Mouse (Mus musculus) ES-E14 (cell line): ENCODE data around the gene Tmem108. TPM values are rescaled to one million over a fixed set of nuclear protein-coding genes. Genes with fewer than 3 reads are reported as not detected.

Experiments used
- DNase-seq: peaks from one replicate; pipeline ENCODE4 v3.0.0-alpha.2; 2013; ENCODE audit warnings: low read depth, low spot score
- H3K27ac ChIP-seq: 2 replicates; pipeline ENCODE4 v1.5.1; 2012; ENCODE audit warnings: low read depth, mild to moderate bottlenecking, low read length, moderate library complexity, mixed read lengths; ENCODE audit not compliant: poor library complexity, insufficient read depth, severe bottlenecking
- H3K36me3 ChIP-seq: 2 replicates; pipeline ENCODE4 v1.6.1; 2012; ENCODE audit warnings: mild to moderate bottlenecking, low read length, moderate library complexity, mixed read lengths; ENCODE audit not compliant: control insufficient read depth, poor library complexity, insufficient read depth, severe bottlenecking
- H3K4me1 ChIP-seq, 2 experiments: fragments of 150-350 bp in 1 of 2; sonication (generic) in 1 of 2; 2 replicates each; pipeline ENCODE4 v1.6.1; 2012; ENCODE audit warnings: low read length in 2 of 2, mild to moderate bottlenecking in 1 of 2, mixed read lengths in 1 of 2; ENCODE audit not compliant: control insufficient read depth in 2 of 2, insufficient read depth in 2 of 2, poor library complexity in 1 of 2
- H3K4me3 ChIP-seq, 2 experiments: fragments of 150-350 bp in 1 of 2; sonication (generic) in 1 of 2; 2 replicates each; pipeline ENCODE4 v1.5.1; 2012; ENCODE audit warnings: low read length in 2 of 2, low read depth in 1 of 2, mild to moderate bottlenecking in 1 of 2, mixed read lengths in 1 of 2; ENCODE audit not compliant: insufficient read depth in 1 of 2, poor library complexity in 1 of 2, severe bottlenecking in 1 of 2
- H3K9ac ChIP-seq: 2 replicates; pipeline ENCODE4 v1.6.1; 2012; ENCODE audit warnings: low read depth, mild to moderate bottlenecking, low read length, mixed read lengths; ENCODE audit not compliant: poor library complexity, insufficient read depth, severe bottlenecking
- H3K9me3 ChIP-seq: fragments of 150-350 bp; sonication (generic); 2 replicates; pipeline ENCODE4 v1.6.1; 2012; ENCODE audit warnings: low read depth, mild to moderate bottlenecking, low read length; ENCODE audit not compliant: control insufficient read depth, insufficient read depth
- CHD2 ChIP-seq: IDR thresholded peaks from 2 replicates; pipeline ENCODE4 v1.6.1; 2014; ENCODE audit warnings: mild to moderate bottlenecking, low read depth, low read length, inconsistent platforms
- HCFC1 ChIP-seq: IDR thresholded peaks from 2 replicates; pipeline ENCODE4 v1.6.1; 2012; ENCODE audit warnings: low read length, inconsistent platforms, borderline replicate concordance; ENCODE audit not compliant: insufficient read depth
- MAFK ChIP-seq: IDR thresholded peaks from 2 replicates; pipeline ENCODE4 v1.6.1; 2014; ENCODE audit warnings: mild to moderate bottlenecking, low read depth, low read length, inconsistent platforms; ENCODE audit not compliant: insufficient read depth
- ZC3H11A ChIP-seq: IDR thresholded peaks from 2 replicates; pipeline ENCODE4 v1.6.1; 2012; ENCODE audit warnings: low read depth, mild to moderate bottlenecking, inconsistent platforms, low read length, borderline replicate concordance
- ZNF384 ChIP-seq: IDR thresholded peaks from 2 replicates; pipeline ENCODE4 v1.6.1; 2012; ENCODE audit warnings: low read depth, low read length, inconsistent platforms
- in situ Hi-C, 2 experiments: fragments of 600-800 bp; cut with MboI; formaldehyde crosslinking; loops; one replicate each; pipeline ENCODE4 v1.15.1; 2025; ENCODE audit warnings: low sequenced_read_pairs in 2 of 2, inconsistent platforms in 1 of 2; ENCODE audit not compliant: unreplicated experiment in 2 of 2
- total RNA-seq: library from RNA; depleted of rRNA; stranded (reverse); fragments of 300-350 nt; gene quantifications from 2 replicates; pipeline ENCODE4 v1.2.3, GENCODE M21; 2012

Tmem108 gene
- total RNA-seq, 1 experiment = 3.1 TPM

DNA sequence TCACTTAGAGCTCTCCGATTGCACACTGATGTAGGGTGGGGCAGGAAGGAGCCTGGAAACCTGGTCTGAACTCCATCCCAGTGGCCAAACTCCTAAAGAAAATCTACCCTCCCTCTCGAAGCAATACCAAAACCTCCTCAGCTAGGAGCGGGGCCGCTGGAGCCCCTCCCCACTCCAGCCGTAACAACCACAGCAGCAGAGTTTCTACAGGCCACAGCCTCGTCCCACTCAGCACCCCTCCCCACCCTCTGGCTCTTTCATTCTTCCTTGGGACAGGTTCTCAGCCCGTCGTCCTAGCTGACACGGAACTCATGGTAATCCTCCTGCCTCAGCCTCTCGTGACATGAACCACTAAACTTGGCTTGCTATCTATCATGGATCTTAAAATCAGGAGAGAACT, 72.6 kb downstream of the Tmem108 start:
- Histone ChIP-seq H3K9ac (no peak overlapping the region), H3K4me3 (no peak overlapping the region), H3K4me1 (peaks cover 0 to 5% of the 10 kb centered on the region in 2 experiments; a peak in 1 of 4 replicates), H3K9me3 (no peaks in the 10 kb centered on the region), H3K36me3 (no peaks in the 10 kb centered on the region), H3K27ac (no peak overlapping the region)
- DNase-seq = no peak
- TF ChIP-seq HCFC1 = no peak
- no peak for TF ChIP-seq ZC3H11A
- TF ChIP-seq CHD2 = no peak
- no peak for TF ChIP-seq ZNF384
- TF ChIP-seq MAFK = no peak
- in situ Hi-C loops = no loop called here

DNA sequence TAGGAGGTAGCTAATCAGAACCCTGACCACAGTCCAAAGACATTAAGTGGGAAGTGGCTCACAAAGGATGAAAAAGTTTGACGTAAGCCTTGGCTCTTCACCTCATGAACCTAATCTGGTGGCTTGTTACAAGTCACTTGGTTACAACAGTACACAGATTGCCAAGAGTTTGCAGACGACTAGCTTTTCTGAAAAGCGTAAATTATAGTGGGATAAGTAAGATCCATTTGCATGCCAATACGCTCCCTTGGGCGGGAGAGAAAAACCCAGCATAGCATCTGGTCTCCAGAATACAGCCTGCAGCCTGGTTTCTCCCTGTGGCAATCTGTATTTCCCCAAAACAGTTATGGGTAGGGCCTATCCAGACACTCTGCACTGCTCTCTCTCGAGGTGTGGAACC, 74.5 kb downstream of the Tmem108 start:
- no peak for DNase-seq
- no peaks in the 10 kb centered on the region for H3K36me3 ChIP-seq
- H3K9me3 ChIP-seq = no peaks in the 10 kb centered on the region
- H3K4me1 ChIP-seq = peaks cover 0 to 5% of the 10 kb centered on the region in 2 experiments; a peak in 1 of 4 replicates
- in situ Hi-C loops = no loop called here
- no peak overlapping the region for H3K27ac ChIP-seq
- no peak overlapping the region for H3K4me3 ChIP-seq
- H3K9ac ChIP-seq = no peak overlapping the region
- no peak for TF ChIP-seq CHD2
- TF ChIP-seq ZC3H11A = no peak
- TF ChIP-seq MAFK = no peak
- TF ChIP-seq HCFC1 = no peak
- TF ChIP-seq ZNF384 = no peak

DNA sequence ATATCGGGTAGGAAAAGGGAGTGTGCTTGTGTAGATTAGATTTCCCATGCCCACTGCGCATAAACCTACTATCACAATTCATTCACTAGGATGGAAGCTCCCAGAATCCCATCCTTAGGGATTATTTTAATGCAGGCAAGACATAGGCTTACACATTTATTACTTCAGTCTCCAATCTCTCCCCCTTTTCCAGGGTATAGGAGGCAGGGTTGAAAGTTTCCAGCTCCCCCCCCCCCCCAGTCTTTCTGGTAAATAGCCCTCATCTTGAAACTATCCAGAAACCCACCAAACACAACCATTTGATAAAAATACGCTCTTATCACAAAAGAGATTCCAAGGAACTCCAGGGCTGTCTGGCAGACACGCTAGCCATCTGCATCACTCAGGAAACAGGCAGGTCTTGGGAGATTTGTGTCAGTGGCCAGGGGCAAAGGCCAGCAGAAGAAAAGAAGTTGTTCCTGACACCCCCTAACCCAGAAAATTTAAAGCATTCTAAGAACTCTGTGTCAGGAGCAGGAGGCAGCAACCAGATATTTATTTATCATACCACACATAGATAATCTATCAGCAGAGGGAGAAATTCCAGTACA, 79.8 kb downstream of the Tmem108 start:
- no peak overlapping the region for H3K27ac ChIP-seq
- in situ Hi-C loops = no loop called here
- no peak for DNase-seq

DNA sequence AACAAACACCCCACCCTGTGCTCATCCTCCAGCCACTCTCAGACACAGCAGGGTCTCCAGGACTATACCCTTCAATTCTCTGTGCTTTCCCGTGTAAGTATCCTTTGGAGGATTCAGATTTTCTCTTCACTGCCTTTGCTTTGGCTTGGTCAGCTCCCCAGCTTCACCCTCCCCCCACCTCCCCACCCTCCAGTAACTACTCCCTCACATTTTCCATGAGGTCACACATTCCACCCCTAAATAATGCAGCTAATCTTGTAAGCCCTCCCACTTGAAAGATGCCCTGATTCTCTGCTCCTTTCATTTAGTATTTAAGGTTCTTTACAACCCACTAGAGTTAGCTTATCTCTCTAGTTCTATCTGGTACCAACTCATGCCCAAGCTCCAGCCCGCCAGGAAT, 82.4 kb downstream of the Tmem108 start:
- peaks cover 0 to 2% of the 10 kb centered on the region in 2 experiments; a peak in 1 of 4 replicates for H3K4me1 ChIP-seq
- TF ChIP-seq CHD2 (no peak), ZNF384 (no peak), ZC3H11A (no peak), MAFK (no peak), HCFC1 (no peak)
- in situ Hi-C loops = no loop called here

More for the DNA sequence above, 79.8 kb downstream of the Tmem108 start:
- H3K9me3 ChIP-seq = no peaks in the 10 kb centered on the region
- no peak overlapping the region for H3K9ac ChIP-seq
- H3K4me1 ChIP-seq = peaks cover 0 to 2% of the 10 kb centered on the region in 2 experiments; a peak in 1 of 4 replicates
- no peaks in the 10 kb centered on the region for H3K36me3 ChIP-seq
- no peak overlapping the region for H3K4me3 ChIP-seq
- TF ChIP-seq ZNF384 (no peak), CHD2 (no peak), ZC3H11A (no peak), HCFC1 (no peak), MAFK (no peak)

DNA sequence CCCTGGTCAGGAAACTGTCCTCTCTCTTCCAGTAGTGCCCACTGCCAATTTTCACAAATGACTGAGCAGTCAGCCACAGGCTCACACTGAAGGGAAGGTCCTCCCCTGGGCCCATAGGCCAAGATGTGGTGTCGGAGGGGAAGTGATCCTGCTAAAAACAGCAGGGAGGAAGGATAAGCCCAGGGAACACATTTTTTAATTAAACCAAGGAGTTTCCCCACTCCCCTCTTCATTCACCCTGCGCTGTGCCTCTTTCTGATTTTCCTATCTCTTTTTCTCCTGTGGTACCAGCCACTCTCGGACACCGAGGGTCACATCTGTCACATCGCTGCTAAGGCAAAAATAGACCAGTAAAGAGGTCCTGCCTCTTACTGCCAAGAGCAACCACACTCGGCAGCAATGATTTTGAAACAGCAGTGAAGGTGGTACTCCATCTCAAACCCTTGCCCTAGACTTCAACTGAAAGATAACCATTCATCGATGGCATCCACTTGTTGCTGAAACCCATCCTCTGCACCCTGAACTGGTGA, 83.0 kb downstream of the Tmem108 start:
- in situ Hi-C loops = no loop called here
- Histone ChIP-seq H3K27ac (no peak overlapping the region), H3K9ac (no peak overlapping the region), H3K4me3 (no peak overlapping the region), H3K4me1 (peaks cover 0 to 2% of the 10 kb centered on the region in 2 experiments; a peak in 1 of 4 replicates), H3K9me3 (no peaks in the 10 kb centered on the region), H3K36me3 (no peaks in the 10 kb centered on the region)
- no peak for DNase-seq
- TF ChIP-seq ZNF384 (no peak), MAFK (no peak), ZC3H11A (no peak), CHD2 (no peak), HCFC1 (no peak)

More for the DNA sequence above, 82.4 kb downstream of the Tmem108 start:
- H3K27ac ChIP-seq = no peak overlapping the region
- H3K9ac ChIP-seq = no peak overlapping the region
- no peak overlapping the region for H3K4me3 ChIP-seq
- no peak for DNase-seq
- H3K36me3 ChIP-seq = no peaks in the 10 kb centered on the region
- H3K9me3 ChIP-seq = no peaks in the 10 kb centered on the region
